Mouse (Mus musculus): ENCODE data around the gene Tnfrsf17.

Gene Tnfrsf17

DNA sequence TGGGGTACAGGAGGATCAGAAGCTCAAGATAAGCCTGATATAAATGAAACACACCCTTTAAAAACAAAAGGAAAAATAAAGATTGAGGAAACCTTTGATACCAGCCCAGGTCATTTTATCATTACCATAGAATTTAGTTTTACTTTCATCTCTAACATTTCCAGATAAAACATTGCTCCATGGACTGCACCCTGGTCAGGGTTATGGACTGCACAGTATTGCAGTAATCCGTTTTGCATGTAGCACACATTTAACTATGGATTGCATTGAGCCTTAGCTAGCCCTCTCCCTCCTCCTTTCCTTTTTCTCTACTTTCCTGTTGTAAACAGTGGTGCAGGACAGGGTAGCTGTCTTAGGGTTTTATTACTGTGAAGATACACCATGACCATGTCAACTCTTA is 17.4 kb downstream of the Tnfrsf17 start:
- in situ Hi-C loops (cut with MboI, MseI), result no loop called here

DNA sequence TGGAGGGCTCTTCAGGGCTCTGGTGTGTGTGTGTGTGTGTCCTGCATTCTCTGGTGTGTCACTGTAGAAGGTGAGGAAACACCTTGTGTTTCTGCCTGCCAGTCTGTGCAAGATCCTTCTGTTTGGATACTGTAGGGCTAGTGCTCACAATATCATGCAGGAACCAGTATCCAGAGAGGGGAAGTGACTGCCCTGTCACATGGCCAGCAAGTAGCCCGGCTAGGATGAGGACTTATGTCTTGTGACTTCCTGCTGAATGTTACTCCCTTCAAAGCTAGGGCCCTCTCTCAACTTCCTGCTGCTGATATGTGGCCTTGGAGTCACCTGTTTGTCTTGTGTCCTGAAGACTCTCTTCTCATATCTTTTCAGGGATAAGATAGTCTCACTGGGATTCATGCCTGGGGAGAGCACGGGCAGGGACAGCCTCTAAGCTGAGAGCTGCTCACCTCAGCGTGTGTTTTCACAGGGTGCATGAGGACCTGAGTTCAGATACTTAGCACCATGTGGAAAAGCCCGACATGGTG is 29.7 kb downstream of the Tnfrsf17 start:
- in situ Hi-C loops (cut with MboI, MseI), result no loop called here

DNA sequence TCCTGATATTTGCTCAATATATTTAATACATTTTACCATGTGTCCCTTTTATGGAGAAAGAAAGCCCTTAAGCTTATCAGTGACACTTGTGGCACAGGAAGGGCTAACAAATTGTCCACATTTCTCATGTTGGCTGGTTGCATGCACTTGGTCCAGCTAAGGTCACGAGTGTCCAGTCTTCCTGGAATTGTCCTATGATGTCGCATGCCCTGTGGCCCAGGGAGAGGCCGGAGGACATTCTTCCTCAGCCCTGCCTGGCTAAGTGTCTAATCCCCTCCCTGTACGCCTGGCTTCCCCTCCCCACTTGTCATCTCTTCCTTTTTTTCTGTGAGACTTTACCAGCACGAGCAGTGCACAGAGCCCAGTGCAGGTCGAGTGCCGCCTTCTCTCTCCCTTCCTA is 38.3 kb downstream of the Tnfrsf17 start:
- in situ Hi-C loops (cut with MboI, MseI), result no loop called here

- in situ Hi-C loops (cut with MboI, MseI), result no loop called here
Measured at GRCm38 (mm10) chr16:11359173-11359572, 45.6 kb downstream of the Tnfrsf17 start.

- in situ Hi-C loops (cut with MboI, MseI), result loop anchor here (5.0 kb wide), 1 partner anchor 48 kb away; the partner anchor contains the start of gene Tnfrsf17
Measured at GRCm38 (mm10) chr16:11359919-11360318, 46.3 kb downstream of the Tnfrsf17 start.

GRCm38 (mm10) chr16:11360576-11360975 is 47.0 kb downstream of the Tnfrsf17 start:
- in situ Hi-C loops (cut with MboI, MseI), result loop anchor here (5.0 kb wide), 1 partner anchor 48 kb away; the partner anchor contains the start of gene Tnfrsf17

GRCm38 (mm10) chr16:11365626-11366025 is 52.0 kb downstream of the Tnfrsf17 start:
- in situ Hi-C loops (cut with MboI, MseI), result no loop called here

DNA sequence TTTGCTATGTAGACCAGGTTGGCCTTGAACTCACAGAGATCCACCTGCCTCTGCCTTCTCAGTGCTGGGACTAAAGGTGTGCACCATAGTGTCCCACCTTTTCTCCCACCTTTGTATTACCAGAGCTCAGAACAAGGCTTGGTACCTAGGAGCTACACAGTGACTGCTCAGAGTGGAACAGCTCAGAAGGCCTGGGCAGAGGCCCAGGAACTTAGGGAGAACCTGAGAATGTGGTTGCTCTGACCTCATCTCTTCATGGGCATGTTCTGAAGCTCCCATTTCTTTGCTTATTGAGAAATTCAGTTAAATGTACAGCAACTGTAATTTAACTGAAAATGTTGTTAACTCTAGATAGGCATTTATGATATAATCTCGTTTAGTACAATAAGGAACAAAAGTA is 53.2 kb downstream of the Tnfrsf17 start:
- in situ Hi-C loops (cut with MboI, MseI), result no loop called here

GRCm38 (mm10) chr16:11368412-11368811 is 54.8 kb downstream of the Tnfrsf17 start:
- in situ Hi-C loops (cut with MboI, MseI), result no loop called here

DNA sequence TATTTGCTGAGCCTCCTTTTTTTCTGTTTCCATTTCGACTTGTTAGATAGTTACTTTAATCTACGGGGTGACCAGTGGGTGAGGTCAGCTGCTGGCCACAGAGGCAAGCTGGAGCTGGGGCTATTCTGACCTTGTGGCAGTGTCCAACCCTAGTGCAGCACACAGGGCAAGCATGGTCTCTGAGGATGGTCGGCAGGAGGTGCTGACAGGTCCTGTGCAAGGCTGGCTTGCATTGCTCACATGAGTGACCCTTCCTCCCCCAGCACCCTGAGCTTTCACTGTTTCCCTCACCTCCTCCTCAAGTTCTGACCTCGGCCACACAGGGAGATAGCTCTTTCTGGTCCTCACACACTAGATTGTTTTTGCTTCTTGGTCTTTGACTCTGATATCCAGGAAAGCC is 55.5 kb downstream of the Tnfrsf17 start:
- in situ Hi-C loops (cut with MboI, MseI), result no loop called here

DNA sequence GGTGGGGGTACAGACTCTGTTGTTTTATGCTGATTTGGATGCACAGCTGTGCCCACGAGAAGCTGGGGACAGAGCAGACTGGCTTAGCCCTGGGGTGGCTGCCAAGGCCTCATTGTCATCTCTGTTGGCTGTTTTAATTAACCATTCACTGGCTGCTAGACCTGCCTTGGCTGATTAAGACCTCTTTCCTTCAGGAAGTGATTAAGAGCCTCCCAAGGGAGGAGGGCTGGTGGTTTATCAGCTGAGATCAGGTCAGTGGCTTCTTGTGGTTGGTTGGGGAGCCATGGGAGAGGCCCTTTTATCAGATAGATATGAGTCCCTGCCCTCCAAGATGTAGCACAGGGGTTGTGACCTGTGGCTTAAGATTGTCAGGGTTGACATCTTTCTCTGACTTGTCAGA is 56.0 kb downstream of the Tnfrsf17 start:
- in situ Hi-C loops (cut with MboI, MseI), result no loop called here

Measured in T-helper 1 cell (primary cell).